Mouse (Mus musculus) erythroblast, embryonic 14.5 days (primary cell): ENCODE measurements around the gene Nr1d2.

Experiments used
- GATA1 ChIP-seq: IDR thresholded peaks from 2 replicates; pipeline ENCODE4 v1.6.1; 2012; ENCODE audit warnings: low read length, inconsistent platforms, mixed read lengths
- TAL1 ChIP-seq: IDR thresholded peaks from 3 replicates; pipeline ENCODE4 v1.6.1; 2012; ENCODE audit warnings: low read length, inconsistent platforms, mixed read lengths

DNA sequence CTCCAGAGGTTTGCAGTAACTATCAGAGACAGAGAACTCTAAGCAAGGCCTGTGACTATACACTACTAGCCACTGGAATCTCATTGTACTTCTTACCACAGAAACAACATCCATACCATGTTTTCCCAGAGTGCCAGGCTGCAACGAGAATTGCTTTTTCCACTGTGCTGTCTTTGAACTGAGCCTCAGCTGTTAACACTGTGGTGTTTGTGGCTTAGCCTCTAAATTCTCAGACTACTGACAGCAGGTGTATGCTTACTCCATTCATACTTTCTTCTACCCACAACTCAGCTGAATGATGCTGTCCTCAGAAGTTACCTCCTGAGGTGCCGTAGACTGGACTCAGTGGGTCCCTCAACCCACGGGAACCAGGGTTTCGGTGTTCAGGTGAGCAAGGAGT, 2.9 kb upstream of the Nr1d2 start:
- TF ChIP-seq GATA1 (no peak), TAL1 (no peak)
